Mouse (Mus musculus): Measurements from ENCODE around the gene AC170998.1. TPM values are rescaled to one million over a fixed set of nuclear protein-coding genes. Genes with fewer than 3 reads are reported as not detected.

Gene AC170998.1
- polyA plus RNA-seq (2012; rRNA removed) = 1.0 and 2.0 TPM in 2 replicates

DNA sequence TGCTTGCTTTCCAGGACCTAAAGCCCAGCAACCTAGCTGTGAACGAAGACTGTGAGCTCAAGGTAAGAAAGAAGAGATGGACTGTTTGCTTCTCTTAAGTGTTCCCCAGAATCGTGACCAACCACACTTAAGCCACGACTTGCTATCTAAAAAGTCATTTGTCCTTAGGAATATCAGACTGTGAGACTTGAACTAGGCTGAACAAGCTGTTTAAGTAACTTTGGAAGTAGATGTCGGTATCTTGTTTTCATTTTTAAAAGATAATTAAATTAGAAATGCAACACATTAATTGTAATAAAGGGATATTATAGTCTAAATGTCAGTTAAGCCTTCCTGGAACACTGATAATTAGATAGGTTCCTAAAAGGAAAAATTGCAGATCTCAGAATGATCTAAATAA, at the start of gene AC170998.1:
TSS of gene AC170998.1 (plus strand) at position 301 of the 400 bp plus-strand sequence.
- Histone ChIP-seq H3K27me3 (ENCODE audit: control insufficient read depth, insufficient read depth, low read length) (no peaks in the 10 kb centered on the region), H3K4me3 (replicated peaks; ENCODE audit: insufficient read depth, low read depth, low read length) (no peak within 1 kb of the TSS), H3K4me1 (ENCODE audit: control insufficient read depth, insufficient read depth, low read length) (peaks cover 4% of the 10 kb centered on the region; the same call in 1 of the 2 replicates), H3K27ac (ENCODE audit: insufficient read depth, low read length) (no peak within 1 kb of the TSS)
- WGBS = 94% methylated on average over 4 of the region's 4 CpGs
- no peak for TF ChIP-seq CTCF (IDR thresholded peaks at IDR 0.05; ENCODE audit: borderline replicate concordance, insufficient read depth, low read depth, low read length)
- no peak for TF ChIP-seq POLR2A (IDR thresholded peaks at IDR 0.05; ENCODE audit: borderline replicate concordance, insufficient read depth, low read length)
- no peak for DNase-seq

DNA sequence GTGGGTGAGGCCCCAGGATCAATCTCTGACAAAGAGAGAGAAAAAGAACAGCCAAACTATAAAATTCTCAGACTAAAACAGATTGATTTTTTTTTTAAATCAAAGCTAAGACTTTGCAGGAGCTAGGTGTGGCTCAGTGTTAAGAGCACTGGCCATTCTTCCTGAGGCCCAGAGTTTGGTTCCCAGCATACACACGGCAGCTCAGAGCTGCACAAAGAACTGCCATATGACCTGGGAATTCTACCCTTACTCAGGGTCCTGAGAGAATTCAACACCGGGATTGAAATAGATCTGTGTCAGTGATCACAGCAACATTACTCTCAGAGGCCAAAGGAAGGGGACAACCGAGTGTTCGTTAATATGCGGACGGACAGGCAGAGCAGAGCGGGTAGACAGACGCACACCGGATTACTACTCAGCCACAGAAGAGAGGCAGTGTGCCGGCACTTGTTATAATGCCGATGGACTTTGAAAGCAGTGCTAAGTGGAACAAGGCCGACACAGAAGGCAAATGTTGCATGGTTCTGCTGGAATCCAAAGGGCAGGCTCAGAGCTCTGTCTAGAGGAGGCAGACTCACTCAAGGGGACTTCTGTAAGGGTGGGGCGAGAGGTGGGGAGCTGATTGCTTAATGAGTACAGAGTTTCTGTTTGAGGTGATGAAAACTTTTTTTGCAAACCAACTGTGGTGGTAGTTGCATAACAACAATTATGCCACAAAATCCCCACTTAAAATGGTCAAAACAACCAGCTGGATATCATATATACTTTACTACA, 43.4 kb upstream of the AC170998.1 start:
- no peak for TF ChIP-seq POLR2A (IDR thresholded peaks at IDR 0.05; ENCODE audit: borderline replicate concordance, insufficient read depth, low read length)
- TF ChIP-seq CTCF (IDR thresholded peaks at IDR 0.05; ENCODE audit: borderline replicate concordance, insufficient read depth, low read depth, low read length) = no peak
- H3K27ac ChIP-seq (ENCODE audit: insufficient read depth, low read length) = no peak overlapping the region
- H3K4me3 ChIP-seq (replicated peaks; ENCODE audit: insufficient read depth, low read depth, low read length) = no peak overlapping the region
- no peak for DNase-seq
- no peaks in the 10 kb centered on the region for H3K4me1 ChIP-seq (ENCODE audit: control insufficient read depth, insufficient read depth, low read length)
- WGBS = 83% methylated on average over 13 of the region's 13 CpGs
- no peaks in the 10 kb centered on the region for H3K27me3 ChIP-seq (ENCODE audit: control insufficient read depth, insufficient read depth, low read length)

DNA sequence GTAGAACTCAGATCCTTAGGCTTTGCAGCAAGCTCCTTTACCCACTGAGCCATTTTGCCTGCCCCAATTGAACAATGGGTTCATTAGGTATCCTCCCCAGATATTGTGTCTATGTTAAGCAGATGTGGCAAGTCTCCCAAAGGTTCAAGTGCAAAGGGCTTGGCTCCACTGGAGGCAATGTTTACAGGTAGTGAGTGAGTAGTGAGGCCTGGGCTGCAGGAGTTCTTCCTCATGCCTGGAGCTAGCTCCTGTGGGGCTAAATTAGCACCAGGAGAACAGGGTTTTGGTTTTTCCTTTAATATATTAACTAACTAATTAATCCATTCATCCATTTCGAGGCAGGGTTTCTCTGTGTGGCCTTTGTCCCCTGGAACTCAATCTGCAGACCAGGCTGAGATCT, 42.3 kb upstream of the AC170998.1 start:
- no peak for TF ChIP-seq CTCF (IDR thresholded peaks at IDR 0.05; ENCODE audit: borderline replicate concordance, insufficient read depth, low read depth, low read length)
- TF ChIP-seq POLR2A (IDR thresholded peaks at IDR 0.05; ENCODE audit: borderline replicate concordance, insufficient read depth, low read length) = no peak
- H3K27me3 ChIP-seq (ENCODE audit: control insufficient read depth, insufficient read depth, low read length) = no peaks in the 10 kb centered on the region
- no peak overlapping the region for H3K27ac ChIP-seq (ENCODE audit: insufficient read depth, low read length)
- WGBS = 66% methylated on average over 1 of the region's 1 CpGs
- H3K4me3 ChIP-seq (replicated peaks; ENCODE audit: insufficient read depth, low read depth, low read length) = no peak overlapping the region
- DNase-seq = no peak
- H3K4me1 ChIP-seq (ENCODE audit: control insufficient read depth, insufficient read depth, low read length) = no peaks in the 10 kb centered on the region

DNA sequence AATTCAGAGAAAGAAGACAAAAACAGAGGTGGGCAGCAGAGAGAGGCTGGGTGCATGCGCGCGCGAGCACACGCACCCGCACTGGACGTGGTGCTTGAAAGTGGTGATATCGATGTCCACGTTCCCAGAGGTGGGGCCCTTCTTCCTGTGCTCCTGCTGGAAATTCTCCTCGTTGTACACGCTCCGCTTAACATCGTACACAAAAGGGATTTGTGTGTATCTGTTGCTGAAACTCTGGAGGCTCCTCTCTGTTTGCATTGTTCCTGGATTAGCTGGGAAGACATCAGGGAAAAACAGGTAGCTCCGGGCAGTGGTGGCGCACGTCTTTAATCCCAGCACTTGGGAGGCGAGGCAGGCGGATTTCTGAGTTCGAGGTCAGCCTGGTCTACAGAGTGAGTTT, 41.3 kb upstream of the AC170998.1 start:
- 76% methylated on average over 19 of the region's 19 CpGs for WGBS

DNA sequence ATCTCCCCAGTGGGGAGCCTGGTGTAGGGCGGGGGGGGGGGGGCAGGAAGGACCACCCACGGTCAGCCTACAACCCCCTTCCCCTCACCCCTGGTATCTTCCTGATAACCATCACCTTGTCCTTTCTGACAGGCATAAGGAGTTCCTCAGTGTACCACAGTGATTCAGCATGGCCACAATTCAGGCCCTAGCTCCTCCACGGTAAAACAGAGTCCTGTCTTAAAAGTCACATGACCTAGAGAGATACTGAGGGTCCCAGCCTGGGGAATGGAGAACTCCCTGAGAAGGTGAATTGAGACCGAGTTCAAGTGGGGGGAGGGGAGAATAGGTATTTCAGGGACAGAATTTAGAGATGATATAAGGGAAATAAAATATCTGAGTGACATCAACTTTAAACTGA, 38.5 kb upstream of the AC170998.1 start:
- no peaks in the 10 kb centered on the region for H3K27me3 ChIP-seq (ENCODE audit: control insufficient read depth, insufficient read depth, low read length)
- TF ChIP-seq POLR2A (IDR thresholded peaks at IDR 0.05; ENCODE audit: borderline replicate concordance, insufficient read depth, low read length) = no peak
- TF ChIP-seq CTCF (IDR thresholded peaks at IDR 0.05; ENCODE audit: borderline replicate concordance, insufficient read depth, low read depth, low read length) = no peak
- H3K4me1 ChIP-seq (ENCODE audit: control insufficient read depth, insufficient read depth, low read length) = no peaks in the 10 kb centered on the region; the same call in 1 of the 2 replicates
- WGBS = 57% methylated on average over 4 of the region's 4 CpGs
- DNase-seq = no peak
- H3K27ac ChIP-seq (ENCODE audit: insufficient read depth, low read length) = no peak overlapping the region
- H3K4me3 ChIP-seq (replicated peaks; ENCODE audit: insufficient read depth, low read depth, low read length) = no peak overlapping the region

More for the DNA sequence above, 41.3 kb upstream of the AC170998.1 start:
- TF ChIP-seq POLR2A (IDR thresholded peaks at IDR 0.05; ENCODE audit: borderline replicate concordance, insufficient read depth, low read length) (no peak), CTCF (IDR thresholded peaks at IDR 0.05; ENCODE audit: borderline replicate concordance, insufficient read depth, low read depth, low read length) (no peak)
- no peak overlapping the region for H3K27ac ChIP-seq (ENCODE audit: insufficient read depth, low read length)
- no peak overlapping the region for H3K4me3 ChIP-seq (replicated peaks; ENCODE audit: insufficient read depth, low read depth, low read length)
- no peaks in the 10 kb centered on the region for H3K4me1 ChIP-seq (ENCODE audit: control insufficient read depth, insufficient read depth, low read length)
- no peak for DNase-seq
- no peaks in the 10 kb centered on the region for H3K27me3 ChIP-seq (ENCODE audit: control insufficient read depth, insufficient read depth, low read length)

DNA sequence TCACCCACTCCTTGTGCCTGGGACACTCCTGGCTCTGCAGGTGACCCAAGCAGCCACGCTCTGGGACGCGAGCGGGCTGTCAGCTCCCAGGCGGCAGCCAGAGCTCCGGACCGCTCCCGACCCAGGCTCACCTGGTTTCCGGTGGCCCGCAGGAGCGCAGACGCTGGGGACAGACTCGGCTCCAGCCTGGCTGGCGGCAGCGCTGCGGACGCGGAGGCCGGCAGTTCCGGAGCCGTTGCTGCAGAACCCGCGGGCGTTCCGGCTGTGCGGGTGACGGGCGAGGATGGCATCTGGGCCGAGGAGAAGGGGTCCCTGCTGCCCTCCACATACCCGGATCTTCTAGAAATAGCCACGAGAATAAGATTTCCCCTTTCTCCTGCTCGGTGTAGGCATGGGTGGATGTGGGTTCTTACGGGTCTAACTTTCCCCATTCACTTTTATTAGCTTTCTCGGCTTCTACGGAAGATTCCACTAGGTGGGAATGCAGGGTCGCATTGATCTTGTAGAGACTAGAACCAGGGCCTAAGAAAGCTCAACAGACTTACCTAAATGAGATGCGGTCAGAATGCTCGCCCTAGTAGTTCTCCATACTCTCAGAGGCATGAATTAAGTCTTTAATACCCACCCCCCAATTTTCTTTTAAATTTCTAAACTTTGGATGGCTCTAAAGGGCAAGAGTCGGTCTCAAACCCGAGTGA, 36.1 kb upstream of the AC170998.1 start, which contains the start of gene Slc26a8:
TSS of gene Slc26a8 (minus strand) at position 648 of the 698 bp plus-strand sequence.
- peak; percentile 63 to 71 for DNase-seq
- H3K27me3 ChIP-seq (ENCODE audit: control insufficient read depth, insufficient read depth, low read length) = no peaks in the 10 kb centered on the region
- 11% methylated on average over 40 of the region's 40 CpGs for WGBS

DNA sequence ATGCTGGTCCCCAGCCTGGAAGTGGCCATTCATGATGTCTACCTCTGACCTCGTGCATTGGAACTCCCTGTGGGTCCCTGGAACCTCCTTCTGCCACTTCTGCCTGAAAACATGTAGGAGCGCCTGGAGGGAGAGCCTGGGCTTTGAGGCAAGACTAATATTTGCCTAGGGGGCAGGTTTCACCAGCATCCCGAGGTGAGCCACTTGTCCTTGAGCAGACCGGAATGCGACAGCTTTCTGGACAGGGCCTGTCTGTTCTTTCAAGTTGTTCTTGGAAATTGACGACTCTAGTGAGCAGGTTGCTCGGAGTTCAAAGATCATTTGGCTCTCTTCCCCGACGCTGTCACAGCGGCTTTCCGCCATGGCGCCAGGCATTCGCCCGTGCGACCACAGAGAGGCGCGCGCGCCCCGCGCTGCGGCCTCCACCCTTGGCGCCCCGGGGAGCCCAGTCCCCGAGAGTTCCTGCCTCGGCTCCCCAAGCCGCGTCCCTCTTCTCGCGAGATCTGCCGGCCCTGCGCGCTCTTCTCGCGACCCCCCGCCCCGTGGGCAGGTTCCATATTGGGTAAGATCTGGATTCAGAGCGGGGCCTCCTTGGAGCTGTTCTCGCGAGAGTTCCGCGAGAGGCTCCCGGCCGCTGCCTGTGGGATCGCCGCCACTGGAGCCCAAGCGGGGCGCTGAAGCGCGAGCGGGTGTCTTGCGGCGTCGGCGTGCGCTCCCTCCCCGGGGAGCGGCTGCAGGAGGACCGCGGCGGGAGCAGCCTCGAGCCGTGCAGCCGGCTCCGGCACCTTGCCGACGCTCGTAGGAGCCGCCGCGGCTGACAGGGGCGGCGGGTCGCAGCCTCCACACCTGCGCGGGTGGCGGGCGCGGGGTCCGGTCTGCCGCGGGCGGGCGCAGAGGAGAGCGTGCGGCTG, 34.9 kb upstream of the AC170998.1 start, which contains the start of gene Mapk14:
TSS of gene Mapk14 (plus strand) at position 554 of the 911 bp plus-strand sequence.
- TF ChIP-seq POLR2A (IDR thresholded peaks at IDR 0.05; ENCODE audit: borderline replicate concordance, insufficient read depth, low read length) (peak; percentile 86), CTCF (IDR thresholded peaks at IDR 0.05; ENCODE audit: borderline replicate concordance, insufficient read depth, low read depth, low read length) (peak; percentile 59; the same call in 1 of the 2 replicates)
- WGBS = under 1% methylated on average over 86 of the region's 86 CpGs
- H3K4me1 ChIP-seq (ENCODE audit: control insufficient read depth, insufficient read depth, low read length) = peaks cover 2% of the 10 kb centered on the region; the same call in 1 of the 2 replicates

More for the DNA sequence above, 36.1 kb upstream of the AC170998.1 start, which contains the start of gene Slc26a8:
- H3K4me3 ChIP-seq (replicated peaks; ENCODE audit: insufficient read depth, low read depth, low read length) = peak within 1 kb of the TSS; percentile 87
- TF ChIP-seq POLR2A (IDR thresholded peaks at IDR 0.05; ENCODE audit: borderline replicate concordance, insufficient read depth, low read length) = no peak
- no peak for TF ChIP-seq CTCF (IDR thresholded peaks at IDR 0.05; ENCODE audit: borderline replicate concordance, insufficient read depth, low read depth, low read length)
- peak within 1 kb of the TSS; percentile 80 for H3K27ac ChIP-seq (ENCODE audit: insufficient read depth, low read length)
- H3K4me1 ChIP-seq (ENCODE audit: control insufficient read depth, insufficient read depth, low read length) = peaks cover 2% of the 10 kb centered on the region; the same call in 1 of the 2 replicates

More for the DNA sequence above, 34.9 kb upstream of the AC170998.1 start, which contains the start of gene Mapk14:
- no peaks in the 10 kb centered on the region for H3K27me3 ChIP-seq (ENCODE audit: control insufficient read depth, insufficient read depth, low read length)
- peak within 1 kb of the TSS; percentile 87 for H3K27ac ChIP-seq (ENCODE audit: insufficient read depth, low read length)
- peak; percentile 99 for DNase-seq
- H3K4me3 ChIP-seq (replicated peaks; ENCODE audit: insufficient read depth, low read depth, low read length) = peak within 1 kb of the TSS; percentile 87
